In the genomic region with DNA sequence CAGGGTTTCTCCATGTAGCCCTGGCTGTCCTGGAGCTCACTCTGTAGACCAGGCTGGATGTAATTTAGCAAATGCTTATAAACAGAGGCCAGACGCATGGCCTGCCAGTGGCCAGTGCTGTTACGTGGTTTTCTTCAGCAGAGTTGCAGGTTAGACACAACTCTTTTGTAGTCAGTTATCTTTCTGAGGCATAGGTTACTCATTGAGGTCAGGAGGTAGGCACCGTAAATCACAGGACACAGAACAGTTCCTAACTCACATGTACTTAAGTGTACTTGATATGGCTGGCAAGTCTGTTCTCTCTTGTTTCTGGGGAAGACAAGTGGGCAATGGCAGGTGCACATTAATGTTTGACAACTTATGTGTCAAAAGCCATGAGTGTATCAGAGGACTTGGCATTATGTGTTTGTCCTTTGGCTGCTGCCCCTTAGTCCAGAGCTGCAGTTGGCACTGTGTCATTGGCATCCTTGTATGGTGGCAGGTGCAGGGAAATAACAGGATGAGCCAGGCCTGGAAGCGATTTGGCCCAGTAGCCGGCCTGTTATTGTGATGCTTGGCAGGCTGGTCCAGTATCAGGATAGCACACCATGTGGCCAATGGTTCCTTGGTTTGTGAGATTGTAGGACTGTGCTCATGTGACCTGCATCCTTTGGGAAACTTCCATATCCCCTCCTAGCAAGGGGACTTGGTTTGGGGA, we compare ENCODE assay signal across 11 mouse cellular contexts. TPM values are rescaled to one million over a fixed set of nuclear protein-coding genes. Genes with fewer than 3 reads are reported as not detected.
A peak's percentile ranks its signal among the peaks of the same experiment; 100 is the strongest.
DNase-seq lines count a peak whose midpoint lies in the region; TF ChIP-seq lines count a peak whose summit lies in the region.
"Had no signal": no experiment of that assay in that cellular context is flagged by ENCODE, and none has a peak within 500 bp of the region (broad histone marks: within the 10 kb centered on the region; RNA-seq: fewer than 3 reads in every experiment).

No protein-coding gene starts in this region.

- H3K36me3 ChIP-seq in limb, embryonic 10.5 days = peaks cover 44% of the 10 kb centered on the region

- H3K27ac ChIP-seq in limb, embryonic 10.5 days = no peak overlapping the region
- H3K27ac ChIP-seq: limb, embryonic 15.5 days had no signal

- TF ChIP-seq CTCF in brain, embryonic 14.5 days (IDR thresholded peaks at IDR 0.05; ENCODE audit: borderline replicate concordance, extremely low read depth, insufficient read depth, insufficient read length) = no peak

- peaks cover 26% of the 10 kb centered on the region for H3K4me1 ChIP-seq in limb, embryonic 10.5 days

- no peaks in the 10 kb centered on the region for H3K9me3 ChIP-seq in limb, embryonic 10.5 days (replicated peaks)
- H3K9me3 ChIP-seq: limb, embryonic 15.5 days had no signal

- H3K27me3 ChIP-seq in limb, embryonic 10.5 days (ENCODE audit: low read depth, poor library complexity, severe bottlenecking) = no peaks in the 10 kb centered on the region
- H3K27me3 ChIP-seq: limb, embryonic 15.5 days had no signal

- TF ChIP-seq POLR2A in brain, embryonic 14.5 days (IDR thresholded peaks at IDR 0.05; ENCODE audit: borderline replicate concordance, extremely low read depth, insufficient read depth, insufficient read length, poor library complexity, severe bottlenecking) = no peak

- intact Hi-C loops in gastrocnemius, postnatal 14 days (cut with DNase I; ENCODE audit: low total_unique reads) = no loop called here

- DNase-seq in gastrocnemius, postnatal 14 days = peak; percentile 32
- no peak for DNase-seq in gastrocnemius, adult 8-10 months (ENCODE audit: low spot score in 2 of 2)
- DNase-seq in layer of hippocampus, postnatal 14 days (ENCODE audit: low spot score in 2 of 2) = peak; percentile 49 to 71
- DNase-seq in layer of hippocampus, postnatal 25 days (ENCODE audit: extremely low spot score in 1 of 2, low spot score in 1 of 2) = no peak
- DNase-seq in brain, embryonic 14.5 days (ENCODE audit: low read depth) = peak; percentile 52
- DNase-seq in cerebellum, postnatal 25 days = peak; percentile 91 to 94
- DNase-seq in limb, embryonic 10.5 days (ENCODE audit: low spot score) = no peak
- DNase-seq in frontal cortex, postnatal 14 days (ENCODE audit: low spot score in 2 of 2) = no peak
- DNase-seq: lung, postnatal 36 days; thymus, adult 2 months had no signal

- 93% methylated on average over 5 of the region's 5 CpGs for WGBS in limb, embryonic 10.5 days

- H3K4me3 ChIP-seq in limb, embryonic 10.5 days = no peak overlapping the region
- H3K4me3 ChIP-seq: limb, embryonic 15.5 days had no signal

RNA-seq across cellular contexts. Expression of a gene that starts 6.0 kb away (rescaled TPM):
- total RNA-seq in gastrocnemius, postnatal 14 days (2021) = 1 to 10 TPM; 2.0 to 2.5 TPM
- 1 to 10 TPM in 1 of 4 experiments, under 1 TPM in 3; 0.56 to 1.1 (median 0.65) TPM for total RNA-seq in gastrocnemius, adult 8-10 months (2022)
- 10 to 100 TPM; 11.8 to 12.1 TPM for total RNA-seq in layer of hippocampus, postnatal 14 days (2021)
- total RNA-seq in layer of hippocampus, postnatal 25 days (2021) = 1 to 10 TPM; 8.4 to 9.2 TPM
- 4.2 and 5.3 TPM in 2 replicates for polyA plus RNA-seq in brain, embryonic 14.5 days (2012; rRNA removed)
- polyA plus RNA-seq in limb, embryonic 10.5 days (2016; fragmentation: Nextera tagmentation; extraction: Ambion mirVana) = 19.5 and 25.6 TPM in 2 replicates

Comparison
In these comparisons a context has a peak if more than half of its experiments do, and no peak if none do; other contexts are left out.
1. DNase-seq: peak in gastrocnemius, postnatal 14 days (single experiment), layer of hippocampus, postnatal 14 days (2 of 2), brain, embryonic 14.5 days (single experiment) and cerebellum, postnatal 25 days (2 of 2); none in gastrocnemius, adult 8-10 months (0 of 2), layer of hippocampus, postnatal 25 days (0 of 2), limb, embryonic 10.5 days (single experiment) and frontal cortex, postnatal 14 days (0 of 2).